Mouse (Mus musculus) heart, adult 2 months (tissue): ENCODE results near the gene Chrna1. TPM values are rescaled to one million over a fixed set of nuclear protein-coding genes. Genes with fewer than 3 reads are reported as not detected.

Experiments
- DNase-seq, 2 experiments: peaks; one replicate each; pipeline ENCODE4 v3.0.0; 2021
- H3K27ac ChIP-seq: fragments of 200-600 bp; 2 replicates; pipeline ENCODE4 v1.8.1; 2022
- H3K27me3 ChIP-seq: fragments of 200-500 bp; 2 replicates; pipeline ENCODE4 v1.6.1; 2012; ENCODE audit warnings: mild to moderate bottlenecking, low read length, inconsistent platforms, mixed read lengths; ENCODE audit not compliant: control insufficient read depth, insufficient read depth
- H3K36me3 ChIP-seq: fragments of 200-500 bp; 2 replicates; pipeline ENCODE4 v1.6.1; 2012; ENCODE audit warnings: low read length, inconsistent platforms; ENCODE audit not compliant: control insufficient read depth, insufficient read depth
- H3K4me1 ChIP-seq: fragments of 200-500 bp; 2 replicates; pipeline ENCODE4 v1.6.1; 2011; ENCODE audit warnings: low read length; ENCODE audit not compliant: control insufficient read depth, insufficient read depth
- H3K4me3 ChIP-seq: fragments of 200-600 bp; 2 replicates; pipeline ENCODE4 v1.8.1; 2022
- H3K79me2 ChIP-seq: fragments of 200-500 bp; replicated peaks from 2 replicates; pipeline ENCODE4 v1.6.1; 2012; ENCODE audit warnings: mild to moderate bottlenecking, inconsistent platforms, low read length, moderate library complexity, mixed read lengths; ENCODE audit not compliant: control insufficient read depth, insufficient read depth
- H3K9ac ChIP-seq: fragments of 200-500 bp; 2 replicates; pipeline ENCODE4 v1.6.1; 2012; ENCODE audit warnings: low read depth, mild to moderate bottlenecking, control low read depth, inconsistent platforms, low read length, mixed read lengths
- CTCF ChIP-seq: fragments of 200-600 bp; IDR thresholded peaks from 2 replicates; pipeline ENCODE4 v1.8.1; 2022; ENCODE audit warnings: antibody characterized with exemption, mild to moderate bottlenecking, moderate library complexity
- EP300 ChIP-seq: fragments of 200-500 bp; IDR thresholded peaks from 2 replicates; pipeline ENCODE4 v1.6.1; 2011; ENCODE audit warnings: low read depth, low read length, control low read depth; ENCODE audit not compliant: insufficient read depth
- POLR2A ChIP-seq: fragments of 200-500 bp; IDR thresholded peaks from 2 replicates; pipeline ENCODE4 v1.6.1; 2011; ENCODE audit warnings: mild to moderate bottlenecking, low read depth, low read length, control low read depth; ENCODE audit not compliant: insufficient read depth
- WGBS: fragments of 180-500 bp; shearing (Covaris S2); methylation state at CpG from one replicate; pipeline ENCODE4 v1.1.7; 2018; 5-methylcytosine and 5-hydroxymethylcytosine counted together
- intact Hi-C: fragments of 180-260 bp; cut with DNase I; formaldehyde crosslinking; loops from one replicate; pipeline ENCODE4 v1.15.1; 2025
- long read RNA-seq: library from polyadenylated mRNA; stranded (forward); transcript quantifications from one replicate; pipeline ENCODE4 v2.0.0, GENCODE M21; 2021
- polyA plus RNA-seq: library from polyadenylated mRNA; depleted of rRNA; stranded (reverse); fragments of >200 nt; gene quantifications from 2 replicates; pipeline ENCODE4 v1.2.3, GENCODE M21; 2012; rRNA removed
- total RNA-seq, 2 experiments: library from RNA; stranded (reverse); gene quantifications; 2 replicates each; pipeline ENCODE4 v1.2.3; 2021

The Chrna1 gene
- not detected for total RNA-seq
- polyA plus RNA-seq: 0.04 TPM in 1 of 2 replicates, not detected in the other
- long read RNA-seq: 0 reads

DNA sequence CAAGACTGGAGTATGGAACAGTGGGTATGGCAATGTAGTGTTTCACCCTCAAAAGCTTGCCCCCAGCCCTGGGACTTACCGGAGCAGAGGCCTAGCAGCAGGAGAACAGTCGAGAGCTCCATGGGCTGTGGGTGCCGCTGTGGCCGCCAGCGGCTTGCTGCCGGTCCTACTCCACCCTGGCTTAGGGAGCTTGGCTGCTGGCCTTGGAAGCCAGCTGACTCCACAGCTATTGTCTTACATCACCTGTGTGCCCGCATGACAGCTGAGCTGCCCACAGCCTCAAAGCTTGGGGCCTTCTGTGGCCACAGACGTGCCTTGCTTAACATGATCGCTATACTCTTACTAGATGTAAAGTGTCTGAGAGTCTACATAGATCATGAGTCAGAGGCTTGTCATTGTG, at the start of gene Chrna1:
TSS of gene Chrna1 (minus strand) at position 173 of the 400 bp plus-strand sequence.
- no peaks in the 10 kb centered on the region for H3K36me3 ChIP-seq
- DNase-seq: no peak
- H3K79me2 ChIP-seq: no peaks in the 10 kb centered on the region
- 94% methylated on average over 9 of the region's 9 CpGs for WGBS
- H3K27me3 ChIP-seq: no peaks in the 10 kb centered on the region
- intact Hi-C loops: loop anchor here (5.0 to 10.0 kb wide), 2 partner anchors 315 to 1092 kb away; partner anchors contain the start of gene Atf2
- H3K27ac ChIP-seq: no peak within 1 kb of the TSS
- H3K9ac ChIP-seq: no peak within 1 kb of the TSS
- TF ChIP-seq EP300: no peak
- no peak for TF ChIP-seq POLR2A
- no peak for TF ChIP-seq CTCF
- H3K4me3 ChIP-seq: no peak within 1 kb of the TSS
- no peaks in the 10 kb centered on the region; the same call in 1 of the 2 replicates for H3K4me1 ChIP-seq

DNA sequence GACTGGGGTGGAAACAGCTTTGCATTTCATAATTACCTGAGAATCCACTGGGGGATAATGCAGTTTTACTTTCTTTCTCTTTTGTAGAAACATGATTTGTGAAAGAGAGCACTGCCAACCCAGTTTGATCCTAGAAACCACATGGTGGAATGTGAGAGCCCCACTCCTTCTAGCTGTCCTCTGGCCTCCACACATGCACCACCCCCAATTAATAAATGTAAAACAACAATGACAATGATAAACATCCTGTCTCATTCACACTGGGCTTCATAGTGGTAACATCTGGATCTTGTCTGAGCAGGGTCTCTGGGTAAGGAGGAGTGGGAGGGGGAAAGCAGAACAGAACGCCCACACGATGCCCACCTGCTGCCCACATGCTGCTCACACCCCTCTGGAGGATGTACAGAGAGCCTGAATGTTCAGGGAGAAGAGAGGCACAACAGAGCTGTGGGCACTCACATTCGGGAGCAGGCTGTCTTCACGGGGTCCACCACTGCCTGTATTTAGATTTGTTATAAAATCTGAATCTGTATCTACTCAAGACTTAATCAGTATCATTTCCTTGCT, 38.4 kb upstream of the Chrna1 start:
- H3K79me2 ChIP-seq: no peaks in the 10 kb centered on the region
- no peak overlapping the region for H3K27ac ChIP-seq
- 88% methylated on average over 4 of the region's 4 CpGs for WGBS
- H3K4me3 ChIP-seq: no peak overlapping the region
- TF ChIP-seq POLR2A: no peak
- TF ChIP-seq EP300: no peak
- no peak for TF ChIP-seq CTCF
- DNase-seq: no peak
- no peaks in the 10 kb centered on the region for H3K36me3 ChIP-seq
- H3K27me3 ChIP-seq: no peaks in the 10 kb centered on the region
- intact Hi-C loops: no loop called here
- no peaks in the 10 kb centered on the region for H3K4me1 ChIP-seq
- no peak overlapping the region for H3K9ac ChIP-seq

DNA sequence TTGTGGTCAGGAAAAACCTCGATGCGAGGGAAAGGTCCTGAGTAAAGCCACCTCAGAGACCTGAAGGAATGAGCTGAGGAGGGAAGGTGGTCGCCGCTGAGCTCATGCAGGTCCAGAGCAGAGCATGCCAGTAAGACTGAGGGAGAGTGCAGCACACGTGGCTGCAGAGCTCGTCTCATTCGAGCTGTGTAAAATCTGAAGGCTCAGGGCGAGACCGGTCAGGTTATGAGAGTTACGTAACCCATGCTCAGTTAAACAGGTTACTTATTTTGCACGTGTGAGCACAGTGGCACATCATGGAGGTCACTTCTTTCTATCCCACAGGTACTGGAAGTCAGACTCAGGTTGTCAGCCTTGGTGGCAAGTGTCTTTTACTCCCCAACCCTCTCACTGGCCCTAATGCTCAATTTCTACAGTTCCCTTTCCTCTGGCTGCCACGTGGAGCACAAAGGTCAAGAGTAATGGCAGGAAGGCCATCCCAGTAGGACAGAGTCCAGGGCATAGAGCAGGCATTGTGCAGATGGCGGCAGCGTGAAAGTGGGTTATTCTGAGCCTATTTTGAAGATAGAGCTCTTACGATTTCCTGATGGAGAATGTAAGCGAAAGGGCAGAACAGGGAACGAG, 36.4 kb upstream of the Chrna1 start:
- Histone ChIP-seq H3K4me1 (no peaks in the 10 kb centered on the region), H3K27me3 (no peaks in the 10 kb centered on the region), H3K79me2 (no peaks in the 10 kb centered on the region), H3K27ac (no peak overlapping the region), H3K9ac (no peak overlapping the region), H3K4me3 (no peak overlapping the region), H3K36me3 (no peaks in the 10 kb centered on the region)
- WGBS: 88% methylated on average over 17 of the region's 17 CpGs
- intact Hi-C loops: no loop called here
- no peak for DNase-seq
- TF ChIP-seq POLR2A: no peak

GRCm38 (mm10) chr2:73615456-73615855, 35.3 kb upstream of the Chrna1 start:
- H3K9ac ChIP-seq: no peak overlapping the region
- no peaks in the 10 kb centered on the region for H3K4me1 ChIP-seq
- no peak for DNase-seq
- H3K27ac ChIP-seq: no peak overlapping the region
- no peaks in the 10 kb centered on the region for H3K36me3 ChIP-seq
- no peaks in the 10 kb centered on the region for H3K27me3 ChIP-seq
- H3K79me2 ChIP-seq: no peaks in the 10 kb centered on the region
- WGBS: 96% methylated on average over 5 of the region's 5 CpGs
- intact Hi-C loops: no loop called here
- TF ChIP-seq POLR2A (no peak), CTCF (no peak), EP300 (no peak)
- H3K4me3 ChIP-seq: no peak overlapping the region

DNA sequence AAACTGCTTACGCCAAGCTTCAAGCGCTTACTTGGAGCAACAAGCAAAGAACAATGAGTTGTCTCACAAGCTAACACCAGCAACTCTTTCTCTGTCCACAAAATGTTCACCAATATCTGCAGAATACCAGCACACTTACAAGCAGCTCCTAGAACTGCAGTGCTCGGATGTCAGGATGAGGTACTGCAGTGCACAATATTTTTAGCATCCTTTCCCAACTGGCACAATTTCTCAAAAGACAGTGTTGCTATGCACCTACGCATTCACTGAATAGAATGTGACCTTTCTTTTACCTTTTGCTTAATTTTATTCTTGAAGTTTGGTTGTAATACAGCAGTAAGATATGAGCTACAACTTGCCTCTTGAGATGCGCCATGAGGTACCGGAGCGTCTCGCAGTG, 34.2 kb upstream of the Chrna1 start:
- no peak for TF ChIP-seq POLR2A
- no peak for TF ChIP-seq CTCF
- no peak for TF ChIP-seq EP300
- no peaks in the 10 kb centered on the region for H3K36me3 ChIP-seq
- no peaks in the 10 kb centered on the region for H3K27me3 ChIP-seq
- intact Hi-C loops: no loop called here
- DNase-seq: no peak
- H3K4me1 ChIP-seq: no peaks in the 10 kb centered on the region
- no peaks in the 10 kb centered on the region for H3K79me2 ChIP-seq
- no peak overlapping the region for H3K27ac ChIP-seq
- 97% methylated on average over 8 of the region's 8 CpGs for WGBS
- no peak overlapping the region for H3K4me3 ChIP-seq
- H3K9ac ChIP-seq: no peak overlapping the region

DNA sequence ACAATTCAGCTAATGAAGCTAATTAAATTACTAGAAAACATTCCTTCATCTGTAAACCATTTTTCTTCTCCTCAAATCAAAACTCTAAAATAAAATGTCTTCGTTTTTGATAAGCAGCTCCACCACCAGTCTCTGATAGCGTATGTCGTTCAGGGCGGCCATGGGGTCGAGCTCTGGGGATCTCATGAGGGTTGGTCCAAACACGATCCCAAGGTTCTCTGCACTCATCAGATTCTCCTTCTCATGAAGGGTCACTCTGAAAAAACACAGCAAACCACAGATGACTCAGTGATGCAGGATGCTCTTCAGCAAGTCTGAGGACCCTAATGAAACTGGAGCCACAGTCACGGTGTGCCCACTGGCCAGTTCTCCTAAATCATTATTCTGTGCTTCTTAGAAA, 32.8 kb upstream of the Chrna1 start:
- no peak overlapping the region for H3K4me3 ChIP-seq
- no peaks in the 10 kb centered on the region for H3K36me3 ChIP-seq
- intact Hi-C loops: no loop called here
- no peaks in the 10 kb centered on the region for H3K79me2 ChIP-seq
- no peak overlapping the region for H3K9ac ChIP-seq
- WGBS: 91% methylated on average over 7 of the region's 7 CpGs
- H3K4me1 ChIP-seq: no peaks in the 10 kb centered on the region
- no peak for DNase-seq
- no peaks in the 10 kb centered on the region for H3K27me3 ChIP-seq
- TF ChIP-seq EP300: no peak
- TF ChIP-seq CTCF: no peak
- no peak for TF ChIP-seq POLR2A
- no peak overlapping the region for H3K27ac ChIP-seq
